Mouse (Mus musculus) thymus, adult 2 months (tissue): ENCODE data around the gene Hsf2bp.

Experiments used
- CTCF ChIP-seq: fragments of 200-500 bp; IDR thresholded peaks from 2 replicates; pipeline ENCODE4 v1.5.1; 2012; ENCODE audit warnings: mild to moderate bottlenecking, control low read depth, low read length, moderate library complexity, borderline replicate concordance; ENCODE audit not compliant: control insufficient read depth, poor library complexity, insufficient read depth; ENCODE audit errors: extremely low read depth
- POLR2A ChIP-seq: fragments of 200-500 bp; IDR thresholded peaks from 2 replicates; pipeline ENCODE4 v1.6.1; 2012; ENCODE audit warnings: mild to moderate bottlenecking, low read length, control low read depth, moderate library complexity; ENCODE audit not compliant: control insufficient read depth, poor library complexity, insufficient read depth; ENCODE audit errors: extremely low read depth

DNA sequence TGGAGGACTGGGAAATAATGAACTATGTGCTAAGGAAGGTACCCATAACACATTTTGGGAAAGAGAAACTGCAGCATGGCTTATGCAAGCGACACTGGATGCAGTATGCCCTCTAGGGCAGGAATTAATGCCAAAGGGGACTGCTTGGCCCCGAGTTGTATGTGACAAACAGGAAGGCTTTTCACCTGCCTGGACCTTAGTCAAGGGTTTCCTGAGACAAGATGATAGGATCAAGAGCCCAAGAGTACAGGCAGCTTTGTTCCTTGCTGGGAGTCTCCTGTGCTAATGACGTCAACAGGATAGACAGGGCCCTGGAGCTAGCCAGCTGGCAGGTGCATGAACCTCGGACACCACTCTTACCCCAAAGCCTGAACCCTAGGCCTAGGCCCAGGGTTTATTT, 95.5 kb downstream of the Hsf2bp start:
- no peak for TF ChIP-seq CTCF
- TF ChIP-seq POLR2A: no peak
